Mouse (Mus musculus) mature B cell (primary cell): ENCODE results near the gene 1110032F04Rik.

Source experiments
- in situ Hi-C: fragments of 300-500 bp; cut with MboI; formaldehyde crosslinking; loops from 2 replicates; pipeline ENCODE4 v1.14.3; 2019

1110032F04Rik gene

GRCm38 (mm10) chr3:68907509-68907908, 38.1 kb downstream of the 1110032F04Rik start:
- in situ Hi-C loops: no loop called here
